Mouse (Mus musculus) left cerebral cortex, postnatal 36 days (tissue): ENCODE data around the gene Pou3f4. TPM values are rescaled to one million over a fixed set of nuclear protein-coding genes. Genes with fewer than 3 reads are reported as not detected.
"Not testable (repeated sequence)": the region's sequence is repeated elsewhere in the genome, so short reads cannot be mapped to it uniquely, and the experiment has no call there.

Experiments
- DNase-seq, 2 experiments: peaks; one replicate each; pipeline ENCODE4 v3.0.0; 2021 to 2022; ENCODE audit warnings: low spot score in 2 of 2, mixed read lengths in 1 of 2
- intact Hi-C: fragments of 180-260 bp; cut with DNase I; formaldehyde crosslinking; loops from one replicate; pipeline ENCODE4 v1.15.1; 2025
- total RNA-seq, 2 experiments: library from RNA; stranded (reverse); gene quantifications; 2 replicates each; pipeline ENCODE4 v1.2.3; 2021

The Pou3f4 gene
- 1 to 10 TPM; 5.1 to 6.0 TPM for total RNA-seq

DNA sequence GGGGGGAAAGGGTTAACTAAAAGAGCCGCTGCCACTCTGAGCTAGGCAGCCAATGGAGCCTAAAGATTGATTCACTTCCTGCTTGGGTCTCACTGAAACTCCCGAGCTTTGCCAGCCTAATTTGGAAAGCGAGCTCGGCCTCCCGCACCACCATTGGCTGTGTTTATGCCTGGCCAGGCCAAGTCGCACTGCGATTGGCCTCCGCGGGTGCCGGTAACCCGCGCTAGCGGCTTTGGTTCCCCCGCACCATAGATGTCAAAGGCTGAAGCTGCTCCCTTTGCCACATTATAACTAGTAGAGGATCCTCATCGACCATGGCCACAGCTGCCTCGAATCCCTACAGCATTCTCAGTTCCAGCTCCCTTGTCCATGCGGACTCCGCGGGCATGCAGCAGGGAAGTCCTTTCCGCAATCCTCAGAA lies at the start of gene Pou3f4:
Gene Pou3f4 (plus strand): TSS at position 130 of the 421 bp plus-strand sequence.
- DNase-seq: peak; percentile 63 to 69
- intact Hi-C loops: no loop called here

GRCm38 (mm10) chrX:110765939-110766338 lies 48.1 kb upstream of the Pou3f4 start:
- intact Hi-C loops: no loop called here

DNA sequence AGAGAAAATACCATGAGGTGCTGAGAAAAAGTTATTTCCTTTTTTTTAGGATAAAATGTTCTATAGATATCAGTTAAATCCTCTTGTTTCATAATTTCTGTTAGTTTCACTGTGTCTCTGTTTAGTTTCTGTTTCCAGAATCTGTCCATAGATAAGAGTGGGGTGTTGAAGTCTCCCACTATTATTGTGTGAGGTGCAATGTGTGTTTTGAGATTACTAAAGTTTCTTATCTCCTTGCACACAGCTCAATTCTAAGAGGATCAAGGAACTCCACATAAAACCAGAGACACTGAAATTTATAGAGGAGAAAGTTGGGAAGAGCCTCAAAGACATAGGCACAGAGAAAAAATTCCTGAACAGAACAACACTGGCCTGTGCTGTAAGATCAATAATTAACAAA lies 39.3 kb upstream of the Pou3f4 start:
- intact Hi-C loops, DNase-seq: not testable (repeated sequence)

More at GRCm38 (mm10) chrX:110765939-110766338, 48.1 kb upstream of the Pou3f4 start:
- no peak for DNase-seq

GRCm38 (mm10) chrX:110802502-110802901 lies 11.6 kb upstream of the Pou3f4 start:
- intact Hi-C loops: no loop called here
- DNase-seq: no peak

DNA sequence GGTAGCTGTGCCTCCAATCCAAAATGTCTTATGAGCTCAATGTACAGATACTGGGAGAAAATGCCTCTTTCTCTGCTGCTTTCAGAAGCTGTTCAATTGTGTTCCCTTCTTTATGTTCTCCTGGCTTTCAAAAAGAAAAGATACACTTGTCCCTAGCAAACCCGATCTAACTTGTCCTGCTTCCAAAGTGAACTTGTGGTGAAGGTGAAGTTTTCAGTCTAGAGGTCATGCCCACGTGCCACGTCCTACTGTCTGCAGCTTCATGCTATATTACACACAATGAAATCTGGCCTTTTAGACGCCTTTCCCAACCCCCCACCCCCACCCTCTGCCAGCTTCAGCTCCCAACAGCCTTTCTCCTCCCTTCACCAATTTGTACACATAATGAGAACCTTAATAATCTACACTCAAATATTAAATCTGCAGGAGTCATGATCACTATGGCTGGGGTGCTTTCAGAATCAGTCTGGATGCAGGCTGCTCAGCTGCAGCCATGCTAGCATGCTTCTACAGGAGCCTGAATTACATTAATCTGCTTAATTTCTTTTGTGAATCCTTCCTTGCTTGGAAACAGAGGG lies 4.0 kb upstream of the Pou3f4 start:
- intact Hi-C loops: no loop called here
- DNase-seq: no peak

GRCm38 (mm10) chrX:110810753-110811506 lies 3.1 kb upstream of the Pou3f4 start:
- intact Hi-C loops: no loop called here
- no peak for DNase-seq

DNA sequence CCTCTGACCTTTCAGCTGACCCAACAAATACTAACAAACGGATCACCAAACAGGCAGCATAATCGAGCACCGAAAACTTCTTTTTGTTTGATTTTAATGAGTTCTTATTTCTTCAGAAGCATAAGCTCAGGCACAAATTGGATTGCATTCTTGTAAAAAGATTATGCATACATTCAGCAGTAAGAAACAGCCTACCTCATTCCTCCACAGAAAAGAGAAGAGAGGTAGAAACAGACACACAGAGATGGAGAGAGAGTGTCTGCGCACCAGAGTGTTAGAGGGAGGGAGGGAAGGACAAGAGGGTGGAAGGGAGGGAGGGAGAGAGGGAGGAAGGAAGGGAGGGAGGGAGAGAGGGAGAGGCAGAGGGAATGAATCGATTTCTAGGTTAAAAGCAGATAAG lies 2.0 kb upstream of the Pou3f4 start:
- intact Hi-C loops: no loop called here
- DNase-seq: no peak

GRCm38 (mm10) chrX:110813401-110813800 lies 679 bp upstream of the Pou3f4 start:
- intact Hi-C loops: no loop called here
- DNase-seq: no peak

- intact Hi-C loops: no loop called here
- peak in 1 of 2 experiments; percentile 5 for DNase-seq
Observed at GRCm38 (mm10) chrX:110814592-110815548, 790 bp downstream of the Pou3f4 start.

DNA sequence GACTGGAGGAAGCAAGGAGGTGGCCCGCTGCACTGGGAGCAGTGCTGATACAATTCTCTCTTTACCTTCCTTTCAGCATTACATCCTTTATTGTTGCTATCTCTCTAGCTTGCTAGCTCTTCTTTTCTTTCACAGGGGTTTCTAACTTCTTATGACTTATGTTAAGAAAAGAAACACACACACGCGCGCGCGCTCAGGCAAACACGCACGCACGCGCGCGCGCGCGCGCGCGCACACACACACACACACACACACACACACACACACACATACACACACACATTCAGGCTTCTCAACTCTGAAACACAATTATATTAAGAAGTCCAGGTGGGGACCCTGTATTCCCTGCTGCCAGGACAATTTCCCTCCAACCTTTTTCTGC lies 1.5 kb downstream of the Pou3f4 start:
- DNase-seq: no peak
- intact Hi-C loops: no loop called here

GRCm38 (mm10) chrX:110816609-110817008 lies 2.5 kb downstream of the Pou3f4 start:
- intact Hi-C loops: no loop called here
- peak in 1 of 2 experiments; percentile 7 for DNase-seq

DNA sequence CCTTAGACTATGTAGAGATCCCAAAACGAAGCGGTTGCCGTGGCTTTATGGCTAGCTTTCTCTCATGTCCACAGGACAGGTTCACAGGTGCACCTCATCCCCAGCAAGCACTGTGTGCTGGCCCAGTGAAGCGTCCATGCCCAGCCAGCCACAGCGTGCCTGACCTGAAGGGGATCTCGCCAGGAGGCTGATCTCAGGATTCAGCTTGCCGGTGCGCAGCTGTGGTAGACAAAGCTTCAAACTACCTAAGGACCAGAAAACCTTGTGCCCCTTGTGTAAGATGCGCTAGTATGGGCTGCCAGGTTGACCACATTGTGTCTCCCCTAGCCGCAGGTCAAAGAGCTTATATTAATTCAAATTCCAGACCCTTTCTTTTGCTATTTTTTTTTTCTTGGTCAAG lies 3.1 kb downstream of the Pou3f4 start:
- intact Hi-C loops: no loop called here

GRCm38 (mm10) chrX:110837450-110837849 lies 23.4 kb downstream of the Pou3f4 start:
- intact Hi-C loops: no loop called here
- no peak for DNase-seq

More for the DNA sequence above, 3.1 kb downstream of the Pou3f4 start:
- no peak for DNase-seq

DNA sequence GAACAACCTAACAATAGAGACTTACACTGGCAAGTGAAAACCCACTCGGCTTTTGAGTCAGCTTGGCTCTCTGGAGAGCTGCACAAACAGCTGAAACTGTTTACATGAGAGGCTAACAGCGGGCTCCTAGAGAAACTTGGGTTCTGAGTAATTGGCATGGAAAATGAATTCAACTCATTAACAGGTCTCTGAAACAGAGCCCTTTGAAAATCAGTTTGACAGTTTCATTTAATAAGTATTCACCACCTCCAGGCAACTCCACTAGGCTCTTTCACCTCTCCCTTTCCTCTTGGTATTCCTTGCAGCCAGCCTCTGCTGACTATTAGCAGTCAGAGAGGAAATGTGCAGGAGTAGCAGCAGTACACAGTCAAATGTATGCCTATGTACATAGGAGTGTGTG lies 37.2 kb downstream of the Pou3f4 start:
- intact Hi-C loops: no loop called here
- no peak for DNase-seq
